Mouse (Mus musculus): ENCODE measurements around the gene Fam122a. TPM values are rescaled to one million over a fixed set of nuclear protein-coding genes. Genes with fewer than 3 reads are reported as not detected.

The Fam122a gene
- polyA plus RNA-seq, 1 experiment: 23.4 TPM

DNA sequence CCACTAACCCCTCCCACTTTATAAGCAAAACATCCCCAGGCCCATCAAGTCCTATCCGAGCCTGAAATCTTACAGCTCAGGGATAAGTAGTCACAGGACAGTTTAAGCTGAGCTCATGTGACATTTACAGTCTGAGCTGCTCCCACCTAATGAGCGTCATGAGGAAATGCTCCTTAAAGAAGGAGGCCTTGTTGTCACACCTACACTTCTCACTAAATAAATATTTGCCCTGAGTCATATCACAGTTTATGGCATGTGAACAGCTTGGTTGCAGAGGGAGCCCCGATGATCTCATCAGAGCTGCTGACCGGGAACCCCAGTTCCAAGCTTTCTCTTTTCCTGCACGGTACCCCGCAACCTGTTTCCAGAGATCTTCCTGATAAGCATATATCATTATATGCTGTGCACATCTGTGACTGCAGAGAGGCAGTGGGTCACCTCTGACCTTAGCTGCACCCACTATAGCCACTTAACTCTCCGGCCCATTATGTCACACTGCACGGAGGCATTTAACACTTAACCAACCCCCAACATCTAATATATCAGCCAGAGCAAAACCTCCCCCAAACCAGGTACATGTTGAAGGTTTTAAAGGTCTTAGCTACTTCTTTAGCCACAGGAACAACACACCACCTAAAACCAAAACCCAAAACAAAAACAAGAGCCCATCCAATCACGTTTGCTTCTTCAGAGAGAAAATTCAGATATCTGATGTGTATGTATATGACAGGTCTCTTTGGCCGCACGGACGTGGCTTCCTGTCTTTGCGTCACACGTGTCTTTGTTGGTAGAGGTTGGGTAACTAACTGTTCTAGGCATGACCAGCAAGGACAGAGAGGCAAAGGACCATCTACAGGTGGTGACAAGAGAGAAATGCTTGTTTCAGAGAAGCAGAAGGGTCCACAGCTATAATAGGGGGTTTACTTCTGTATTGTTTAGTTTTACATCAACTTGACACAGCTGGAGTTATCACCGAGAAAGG, 37.8 kb upstream of the Fam122a start:
- no peak overlapping the region for H3K4me3 ChIP-seq (ENCODE audit: insufficient read depth, low read length)
- H3K4me1 ChIP-seq (ENCODE audit: control insufficient read depth, insufficient read depth, low read length): peaks cover 2% of the 10 kb centered on the region; the same call in 1 of the 2 replicates
- TF ChIP-seq CTCF (IDR thresholded peaks at IDR 0.05; ENCODE audit: extremely low read depth, insufficient read depth, low read length): no peak
- no peak for TF ChIP-seq POLR2A (IDR thresholded peaks at IDR 0.05; ENCODE audit: extremely low read depth, insufficient read depth, low read length)
- H3K27ac ChIP-seq (ENCODE audit: insufficient read depth, low read length): no peak overlapping the region

DNA sequence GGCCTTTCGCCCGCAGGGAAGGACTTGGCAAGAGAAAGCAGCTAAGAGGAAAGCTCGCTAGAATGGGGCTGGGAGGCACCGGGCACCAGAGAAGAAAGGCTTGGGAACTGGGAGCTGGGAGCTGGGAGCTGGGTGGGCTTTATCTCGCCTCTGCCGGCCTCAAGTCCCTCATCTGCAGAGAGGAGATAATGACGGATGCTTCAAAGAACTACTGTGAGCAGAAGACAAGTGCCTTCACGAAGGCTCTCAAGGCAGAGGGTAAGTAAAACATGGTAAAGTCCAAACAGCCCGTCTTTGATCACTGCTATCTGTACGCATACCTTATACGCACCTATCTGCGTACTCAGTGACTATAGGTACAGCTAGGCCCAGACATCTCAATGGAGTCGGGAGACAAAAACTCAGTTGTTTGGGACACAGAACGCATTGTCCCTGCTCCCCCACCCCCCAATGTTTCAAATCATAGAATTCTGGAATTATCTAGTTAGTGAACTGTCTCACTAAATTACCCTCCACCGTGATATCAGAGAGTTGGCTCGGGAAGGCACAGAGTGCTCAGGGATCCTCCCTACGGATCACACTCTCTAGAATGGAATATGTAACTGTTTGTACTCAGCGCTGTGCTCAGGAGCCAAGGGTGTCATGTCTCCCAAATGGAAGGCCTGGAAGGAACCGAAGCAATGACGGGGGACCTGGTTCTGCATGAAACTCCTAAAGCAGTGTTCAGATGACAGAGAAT, 36.1 kb upstream of the Fam122a start:
- TF ChIP-seq CTCF (IDR thresholded peaks at IDR 0.05; ENCODE audit: extremely low read depth, insufficient read depth, low read length): no peak
- TF ChIP-seq POLR2A (IDR thresholded peaks at IDR 0.05; ENCODE audit: extremely low read depth, insufficient read depth, low read length): no peak
- no peak overlapping the region for H3K4me3 ChIP-seq (ENCODE audit: insufficient read depth, low read length)
- peaks cover 2% of the 10 kb centered on the region; the same call in 1 of the 2 replicates for H3K4me1 ChIP-seq (ENCODE audit: control insufficient read depth, insufficient read depth, low read length)

GRCm38 (mm10) chr19:24511939-24512338, 34.8 kb upstream of the Fam122a start:
- Histone ChIP-seq H3K27ac (ENCODE audit: insufficient read depth, low read length) (no peak overlapping the region), H3K4me1 (ENCODE audit: control insufficient read depth, insufficient read depth, low read length) (peaks cover 2% of the 10 kb centered on the region; the same call in 1 of the 2 replicates), H3K4me3 (ENCODE audit: insufficient read depth, low read length) (no peak overlapping the region)
- TF ChIP-seq POLR2A (IDR thresholded peaks at IDR 0.05; ENCODE audit: extremely low read depth, insufficient read depth, low read length): no peak
- TF ChIP-seq CTCF (IDR thresholded peaks at IDR 0.05; ENCODE audit: extremely low read depth, insufficient read depth, low read length): no peak

More for the DNA sequence above, 36.1 kb upstream of the Fam122a start:
- no peak overlapping the region for H3K27ac ChIP-seq (ENCODE audit: insufficient read depth, low read length)

DNA sequence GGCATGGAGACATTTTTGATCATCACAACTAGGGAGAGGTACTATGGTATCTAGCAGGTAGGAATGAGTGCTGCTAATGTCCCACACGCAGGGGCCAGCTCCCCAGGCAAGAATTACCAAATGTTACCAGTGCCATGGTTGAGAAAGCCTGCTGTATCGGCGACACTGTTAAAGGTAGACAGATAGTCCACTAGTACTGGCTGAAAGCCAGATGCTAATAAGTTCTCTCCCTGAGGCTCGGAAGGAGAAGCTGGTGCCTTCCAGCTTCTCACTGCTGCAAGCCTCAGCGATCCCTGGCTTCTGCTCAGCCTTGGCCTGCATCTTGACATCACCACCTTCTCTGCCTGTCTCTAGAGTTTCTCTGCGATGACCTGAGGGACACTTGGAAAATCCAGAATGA, 32.2 kb upstream of the Fam122a start:
- no peak for TF ChIP-seq POLR2A (IDR thresholded peaks at IDR 0.05; ENCODE audit: extremely low read depth, insufficient read depth, low read length)
- TF ChIP-seq CTCF (IDR thresholded peaks at IDR 0.05; ENCODE audit: extremely low read depth, insufficient read depth, low read length): no peak
- Histone ChIP-seq H3K27ac (ENCODE audit: insufficient read depth, low read length) (no peak overlapping the region), H3K4me1 (ENCODE audit: control insufficient read depth, insufficient read depth, low read length) (peaks cover 2% of the 10 kb centered on the region; the same call in 1 of the 2 replicates), H3K4me3 (ENCODE audit: insufficient read depth, low read length) (no peak overlapping the region)

DNA sequence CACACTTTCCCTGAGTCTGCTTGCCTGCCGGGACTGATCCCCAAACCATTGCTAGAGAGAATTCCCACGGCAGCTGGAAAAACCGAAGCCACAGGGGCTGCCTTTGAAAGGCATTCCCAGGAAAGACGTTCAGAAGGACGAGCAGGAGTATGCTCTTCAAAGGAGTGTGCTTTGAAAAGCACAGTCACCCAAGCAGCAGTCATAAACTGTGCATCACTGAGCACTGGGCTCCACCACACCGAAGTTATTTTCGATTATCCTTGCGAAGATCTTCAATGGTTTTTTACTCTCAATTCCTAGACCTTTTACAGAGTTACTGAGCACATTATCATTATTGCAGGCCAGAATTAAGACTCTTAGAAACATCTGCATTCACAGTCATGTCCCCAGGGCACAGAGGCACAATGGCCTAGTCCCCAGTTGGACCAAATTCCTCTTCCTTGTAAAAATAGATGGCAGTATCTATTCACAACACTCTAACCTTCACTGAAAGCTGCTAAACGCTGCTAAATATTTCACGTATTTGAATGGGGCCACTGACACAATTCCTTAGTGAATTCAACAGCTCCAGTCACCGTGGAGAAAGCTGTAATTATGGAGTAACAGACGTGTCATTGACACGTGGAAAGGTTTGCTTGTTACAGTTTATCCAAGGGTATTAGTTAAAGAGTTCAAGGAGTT, 31.1 kb upstream of the Fam122a start:
- no peak overlapping the region for H3K4me3 ChIP-seq (ENCODE audit: insufficient read depth, low read length)
- no peak overlapping the region for H3K27ac ChIP-seq (ENCODE audit: insufficient read depth, low read length)
- TF ChIP-seq POLR2A (IDR thresholded peaks at IDR 0.05; ENCODE audit: extremely low read depth, insufficient read depth, low read length) (no peak), CTCF (IDR thresholded peaks at IDR 0.05; ENCODE audit: extremely low read depth, insufficient read depth, low read length) (no peak)
- H3K4me1 ChIP-seq (ENCODE audit: control insufficient read depth, insufficient read depth, low read length): peaks cover 2% of the 10 kb centered on the region; the same call in 1 of the 2 replicates

GRCm38 (mm10) chr19:24502736-24503421, 25.7 kb upstream of the Fam122a start:
- no peak overlapping the region for H3K27ac ChIP-seq (ENCODE audit: insufficient read depth, low read length)
- no peak for TF ChIP-seq POLR2A (IDR thresholded peaks at IDR 0.05; ENCODE audit: extremely low read depth, insufficient read depth, low read length)
- no peaks in the 10 kb centered on the region for H3K4me1 ChIP-seq (ENCODE audit: control insufficient read depth, insufficient read depth, low read length)
- no peak overlapping the region for H3K4me3 ChIP-seq (ENCODE audit: insufficient read depth, low read length)

GRCm38 (mm10) chr19:24501525-24501924, 24.4 kb upstream of the Fam122a start:
- H3K27ac ChIP-seq (ENCODE audit: insufficient read depth, low read length): no peak overlapping the region
- TF ChIP-seq CTCF (IDR thresholded peaks at IDR 0.05; ENCODE audit: extremely low read depth, insufficient read depth, low read length) (no peak), POLR2A (IDR thresholded peaks at IDR 0.05; ENCODE audit: extremely low read depth, insufficient read depth, low read length) (no peak)

GRCm38 (mm10) chr19:24500431-24500830, 23.3 kb upstream of the Fam122a start:
- H3K4me3 ChIP-seq (ENCODE audit: insufficient read depth, low read length): no peak overlapping the region
- TF ChIP-seq CTCF (IDR thresholded peaks at IDR 0.05; ENCODE audit: extremely low read depth, insufficient read depth, low read length): no peak
- no peak for TF ChIP-seq POLR2A (IDR thresholded peaks at IDR 0.05; ENCODE audit: extremely low read depth, insufficient read depth, low read length)
- no peak overlapping the region for H3K27ac ChIP-seq (ENCODE audit: insufficient read depth, low read length)
- no peaks in the 10 kb centered on the region for H3K4me1 ChIP-seq (ENCODE audit: control insufficient read depth, insufficient read depth, low read length)

More at GRCm38 (mm10) chr19:24501525-24501924, 24.4 kb upstream of the Fam122a start:
- Histone ChIP-seq H3K4me3 (ENCODE audit: insufficient read depth, low read length) (no peak overlapping the region), H3K4me1 (ENCODE audit: control insufficient read depth, insufficient read depth, low read length) (no peaks in the 10 kb centered on the region)
